Mouse (Mus musculus): Measurements from ENCODE around the gene Mrpl41. TPM values are rescaled to one million over a fixed set of nuclear protein-coding genes. Genes with fewer than 3 reads are reported as not detected.

Mrpl41 gene
- 118 TPM for polyA plus RNA-seq (2017; shearing (Covaris generic))

DNA sequence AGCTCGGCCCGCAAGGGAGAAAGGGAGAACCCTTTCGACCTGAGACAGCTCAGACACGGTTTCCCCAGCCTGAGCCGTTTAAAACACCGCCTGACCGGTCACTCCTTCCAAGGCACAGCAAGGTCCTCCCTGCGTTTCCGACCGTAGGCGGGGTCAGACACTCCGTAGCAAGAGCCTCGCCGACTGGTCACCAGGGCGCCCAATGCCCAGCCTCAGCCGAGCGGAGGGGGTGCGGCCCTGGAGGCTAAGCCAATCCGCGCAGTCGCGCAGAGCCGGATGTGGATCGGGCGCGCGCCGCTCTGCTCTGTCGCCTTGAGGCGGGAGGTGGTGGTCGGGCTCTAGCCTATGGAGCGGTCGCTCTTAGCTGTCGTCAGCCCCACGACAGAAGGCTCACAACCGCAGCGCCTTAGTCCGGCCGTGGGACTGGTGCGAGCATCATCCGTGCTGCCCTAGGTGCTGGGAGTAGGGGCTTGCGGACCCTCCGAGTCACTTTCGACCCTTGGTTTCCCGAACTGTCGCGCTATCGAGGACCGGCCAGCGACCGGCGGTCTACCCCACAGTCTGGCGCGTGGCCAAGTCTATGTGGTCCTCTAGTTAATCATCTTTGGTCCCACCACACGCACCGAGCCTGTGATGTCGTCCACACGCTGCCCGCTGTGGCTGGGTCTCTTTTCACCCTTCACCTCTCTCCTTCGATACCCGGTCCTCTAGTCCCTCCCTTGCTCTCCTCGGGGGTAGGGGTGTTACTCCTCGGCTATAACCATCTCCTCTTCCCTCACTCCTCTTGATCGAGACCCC is at the start of gene Mrpl41:
Gene Mrpl41 (minus strand): TSS at position 193 of the 798 bp plus-strand sequence.

DNA sequence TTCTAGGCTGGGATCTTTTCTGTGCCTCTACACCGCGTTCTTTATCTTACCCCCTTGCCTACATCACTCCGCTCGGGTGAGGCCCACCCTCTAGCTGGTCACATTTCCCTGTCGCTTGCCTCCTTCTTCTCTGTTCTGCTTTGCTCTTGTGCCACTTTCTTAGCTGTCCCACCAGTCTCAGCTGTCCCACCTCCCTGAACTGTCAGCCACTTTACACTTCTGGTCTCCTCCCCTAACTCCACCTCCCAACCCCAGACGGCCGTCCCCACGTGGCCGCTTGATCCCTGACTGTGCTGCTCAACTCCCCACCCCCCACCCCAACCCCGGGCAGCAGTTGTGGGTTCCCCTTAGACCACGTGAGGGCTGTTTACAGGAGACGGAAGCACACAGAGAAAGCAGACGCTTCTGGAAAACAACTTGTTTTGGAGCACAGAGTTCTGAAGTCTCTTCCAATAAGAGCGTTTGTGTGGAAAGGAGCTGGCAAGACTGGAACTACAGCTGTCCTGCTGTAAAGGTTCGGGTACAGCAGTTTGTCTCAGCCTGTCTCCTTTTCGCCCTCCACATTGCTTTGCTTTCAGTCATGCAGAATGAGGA is 903 bp upstream of the Mrpl41 start, which contains the start of gene Pnpla7:
Gene Pnpla7 (plus strand): TSS at position 330 of the 594 bp plus-strand sequence.

DNA sequence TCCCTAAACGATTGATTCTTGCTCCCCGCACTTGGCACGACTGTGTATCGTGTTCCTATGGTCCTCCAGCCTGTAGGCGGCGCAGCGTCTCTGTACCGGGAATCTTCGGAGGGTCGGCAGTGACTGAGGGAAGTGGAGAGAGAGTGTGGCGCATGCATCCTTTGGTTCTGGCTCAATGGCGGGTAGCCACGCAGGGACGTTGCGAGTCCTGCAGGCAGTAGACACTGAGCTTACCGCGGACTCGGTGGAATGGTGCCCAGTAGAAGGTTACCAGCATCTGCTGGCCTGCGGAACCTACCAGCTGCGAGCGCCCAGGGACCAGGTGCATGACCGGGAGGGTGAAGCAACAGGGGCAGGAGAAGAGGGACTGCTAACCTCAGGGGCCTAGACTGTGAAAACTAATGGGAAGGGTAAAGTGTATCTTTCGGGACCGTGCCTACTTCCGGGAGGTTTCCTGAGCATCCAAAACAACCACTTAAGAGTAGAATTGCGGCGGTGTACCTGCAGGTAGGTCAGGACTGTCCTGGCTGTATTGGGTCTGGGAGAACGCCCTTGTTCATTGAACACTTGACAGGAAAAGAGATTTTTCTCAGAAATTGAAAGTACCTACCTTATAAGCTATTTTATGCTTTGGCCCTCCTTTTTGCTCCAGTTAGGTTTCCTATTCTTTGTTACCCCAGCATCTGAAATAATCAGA is 12.4 kb downstream of the Mrpl41 start, which contains the start of gene Dph7:
Gene Dph7 (plus strand): TSS at position 97 of the 697 bp plus-strand sequence.

DNA sequence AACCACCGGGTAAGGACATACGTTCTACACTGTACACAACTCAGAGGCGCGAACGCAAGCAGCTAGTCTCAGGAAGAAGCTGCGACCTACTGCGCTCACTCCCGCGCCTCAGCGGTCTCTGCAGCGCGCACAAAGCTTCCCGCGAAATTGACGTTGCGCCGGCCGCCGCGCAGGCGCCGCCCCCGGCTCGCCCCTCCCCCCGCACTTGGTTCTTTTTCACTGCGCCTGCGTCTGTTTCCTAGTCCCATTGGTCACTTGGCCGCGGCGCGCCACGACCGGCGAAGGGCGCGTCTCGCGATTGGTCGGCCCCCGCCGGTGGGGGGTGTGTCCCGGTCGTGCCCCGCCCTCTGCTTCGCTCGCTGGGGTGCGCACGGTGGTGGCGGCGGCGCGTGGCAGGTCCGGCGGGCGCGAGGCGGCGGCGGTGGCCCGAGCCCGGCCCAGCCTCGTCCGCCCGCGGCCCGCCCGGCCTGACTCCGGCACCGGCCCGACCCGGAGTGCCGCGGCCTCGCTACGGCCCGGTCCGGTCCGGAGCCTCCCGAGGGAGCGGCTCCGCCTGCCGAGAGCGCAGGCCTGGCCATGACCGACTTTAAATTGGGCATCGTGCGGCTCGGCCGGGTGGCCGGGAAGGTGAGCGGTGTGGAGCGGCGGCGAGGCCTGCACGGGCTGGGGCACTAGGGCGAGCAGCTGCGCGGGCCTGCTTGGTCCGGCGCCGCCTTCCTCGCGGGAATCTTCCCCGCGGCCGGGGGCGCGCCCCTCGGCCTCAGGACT is 25.3 kb downstream of the Mrpl41 start, which contains the start of gene Zmynd19:
Gene Zmynd19 (plus strand): TSS at position 372 of the 768 bp plus-strand sequence.

DNA sequence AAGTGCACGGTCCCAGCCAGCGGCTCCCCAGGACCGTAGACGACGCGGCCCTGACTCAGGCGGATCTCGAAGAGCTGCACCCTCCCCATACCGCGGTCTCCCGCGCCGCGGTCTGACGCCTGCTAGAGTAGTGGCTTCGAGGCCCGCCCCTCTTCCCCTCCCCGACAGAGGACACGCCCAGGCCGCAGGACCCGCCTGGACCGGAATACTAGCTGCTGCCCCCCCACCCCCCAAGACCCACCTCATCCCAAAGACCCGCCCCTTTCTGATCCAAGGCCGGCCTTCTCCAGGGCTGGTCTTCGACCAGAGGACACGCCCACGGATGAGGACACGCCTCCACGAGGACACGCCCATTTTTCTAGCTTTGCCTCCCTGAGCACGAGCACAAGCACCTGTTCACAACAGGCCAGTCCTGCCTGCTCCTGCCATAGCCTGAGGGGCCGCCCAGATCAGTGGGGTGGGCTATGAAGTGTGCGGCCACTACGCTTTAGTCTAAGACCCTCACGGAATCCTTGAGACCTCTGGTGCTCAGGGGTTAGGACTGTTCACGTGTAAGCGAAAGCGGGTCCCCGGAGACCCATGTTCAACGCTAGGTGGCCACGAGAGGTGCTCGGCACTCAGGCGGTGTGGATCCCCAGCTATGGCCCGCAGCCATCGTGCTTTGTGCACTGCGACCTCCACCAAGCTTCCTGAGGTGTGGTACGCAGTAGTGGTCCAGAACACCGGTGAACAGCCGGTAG is 39.7 kb downstream of the Mrpl41 start, which contains the start of gene Arrdc1:
Gene Arrdc1 (minus strand): TSS at position 196 of the 740 bp plus-strand sequence.

Other genes starting within 250 kb of the Mrpl41 start
- not detected for gene Cacna1b, start 211.9 kb downstream of the Mrpl41 start, polyA plus RNA-seq (2017; shearing (Covaris generic))
- gene Ehmt1, start 55.5 kb downstream of the Mrpl41 start, polyA plus RNA-seq (2017; shearing (Covaris generic)): 55.3 TPM
- 282 TPM for gene Arrdc1, start 39.8 kb downstream of the Mrpl41 start, polyA plus RNA-seq (2017; shearing (Covaris generic))
- gene Zmynd19, start 25.3 kb downstream of the Mrpl41 start, polyA plus RNA-seq (2017; shearing (Covaris generic)): 0.81 TPM
- 37.0 TPM for gene Dph7, start 12.7 kb downstream of the Mrpl41 start, polyA plus RNA-seq (2017; shearing (Covaris generic))
- gene Pnpla7, start 935 bp upstream of the Mrpl41 start, polyA plus RNA-seq (2017; shearing (Covaris generic)): 110 TPM
- gene Nsmf, start 79.3 kb upstream of the Mrpl41 start, polyA plus RNA-seq (2017; shearing (Covaris generic)): 18.3 TPM
- 0.93 TPM for gene Entpd8, start 105.2 kb upstream of the Mrpl41 start, polyA plus RNA-seq (2017; shearing (Covaris generic))
- gene Noxa1, start 120.1 kb upstream of the Mrpl41 start, polyA plus RNA-seq (2017; shearing (Covaris generic)): 12.8 TPM
- gene Nrarp, start 205.7 kb upstream of the Mrpl41 start, polyA plus RNA-seq (2017; shearing (Covaris generic)): 0.25 TPM
- gene Tor4a, start 221.8 kb upstream of the Mrpl41 start, polyA plus RNA-seq (2017; shearing (Covaris generic)): 144 TPM
- 136 TPM for gene Nelfb, start 236.4 kb upstream of the Mrpl41 start, polyA plus RNA-seq (2017; shearing (Covaris generic))
- gene Stpg3, start 239.5 kb upstream of the Mrpl41 start, polyA plus RNA-seq (2017; shearing (Covaris generic)): not detected
- not detected for gene Fam166a, start 243.6 kb upstream of the Mrpl41 start, polyA plus RNA-seq (2017; shearing (Covaris generic))
- 255 TPM for gene Tubb4b, start 249.6 kb upstream of the Mrpl41 start, polyA plus RNA-seq (2017; shearing (Covaris generic))

All from CD4-positive, CD25-positive, alpha-beta regulatory T cell, adult 9 weeks (primary cell).